Mouse (Mus musculus) lung, postnatal 14 days (tissue): Measurements from ENCODE around the gene Tnpo2.
"Not testable (repeated sequence)": the region's sequence is repeated elsewhere in the genome, so short reads cannot be mapped to it uniquely, and the experiment has no call there.

Experiments used
- DNase-seq: peaks from one replicate; pipeline ENCODE4 v3.0.0; 2021

Tnpo2 gene

DNA sequence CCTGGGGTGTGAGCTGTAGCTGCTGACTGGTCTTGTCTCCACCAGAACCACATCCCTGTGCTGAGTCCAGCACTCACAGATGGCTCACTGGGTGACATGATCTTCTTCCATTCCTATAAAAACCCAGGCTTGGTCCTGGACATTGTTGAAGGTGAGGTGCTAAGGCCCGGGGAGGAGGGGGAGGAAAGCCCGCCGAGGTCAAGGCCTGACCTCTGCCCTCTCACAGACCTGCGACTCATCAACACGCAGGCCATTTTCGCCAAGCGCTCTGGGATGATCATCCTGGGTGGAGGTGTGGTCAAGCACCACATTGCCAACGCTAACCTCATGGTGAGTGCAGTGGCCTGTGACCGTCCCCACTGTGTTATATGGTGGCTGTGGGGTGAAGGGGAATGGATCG is 37.5 kb downstream of the Tnpo2 start:
- no peak for DNase-seq

DNA sequence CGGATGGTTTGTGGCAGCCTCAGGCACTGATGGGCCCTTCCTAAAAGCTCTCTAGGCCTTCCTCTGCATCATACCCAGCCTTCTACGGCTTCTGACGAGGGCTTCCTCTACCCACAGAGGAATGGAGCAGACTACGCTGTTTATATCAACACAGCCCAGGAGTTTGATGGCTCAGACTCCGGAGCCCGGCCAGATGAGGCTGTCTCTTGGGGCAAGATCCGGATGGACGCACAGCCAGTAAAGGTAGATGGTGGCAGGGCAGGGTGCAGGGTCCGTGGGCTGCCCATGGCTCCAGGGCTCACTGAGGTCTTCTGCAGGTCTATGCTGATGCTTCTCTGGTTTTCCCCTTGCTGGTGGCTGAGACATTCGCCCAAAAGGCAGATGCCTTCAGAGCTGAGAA is 37.9 kb downstream of the Tnpo2 start:
- DNase-seq, result no peak

DNA sequence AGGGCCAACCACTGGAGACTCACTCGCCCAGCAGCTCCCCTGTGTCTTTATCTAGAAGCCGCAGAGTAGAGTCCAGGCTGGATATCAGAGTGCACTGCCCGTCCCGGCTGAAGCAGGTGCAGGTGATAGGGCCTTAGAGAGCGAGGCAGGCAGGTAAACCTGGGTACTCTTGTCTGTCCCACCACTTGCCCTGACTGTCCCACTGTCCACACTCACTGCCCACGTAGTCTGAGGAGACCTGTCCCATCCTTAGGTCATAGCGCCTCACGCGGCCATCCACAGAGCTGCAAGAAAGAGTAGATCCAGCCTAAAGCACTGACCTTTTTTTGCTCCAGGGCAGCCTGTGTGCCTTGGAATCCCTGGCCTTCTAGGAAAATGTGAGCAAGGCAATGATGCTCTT is 39.3 kb downstream of the Tnpo2 start:
- DNase-seq, result peak; percentile 66

DNA sequence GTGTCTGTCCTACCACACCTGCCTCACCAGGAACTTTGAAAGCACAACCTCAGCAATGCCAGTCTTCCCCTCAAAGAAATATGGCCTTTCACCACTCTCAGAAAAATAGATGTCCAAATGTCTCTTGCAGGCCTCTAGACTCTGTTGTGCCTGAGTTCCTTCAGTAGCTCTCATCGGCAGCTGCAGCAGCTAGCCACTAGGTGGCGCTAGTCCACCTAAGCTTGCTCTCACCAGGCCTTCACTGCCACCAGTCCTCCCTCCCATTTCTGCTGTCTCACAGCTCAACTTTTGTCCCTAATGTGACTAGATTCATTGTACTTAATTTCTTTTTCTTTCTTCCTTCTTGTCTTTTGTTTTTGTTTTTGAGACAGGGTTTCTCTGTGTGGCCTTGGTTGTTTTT is 40.3 kb downstream of the Tnpo2 start:
- DNase-seq, result peak; percentile 84

DNA sequence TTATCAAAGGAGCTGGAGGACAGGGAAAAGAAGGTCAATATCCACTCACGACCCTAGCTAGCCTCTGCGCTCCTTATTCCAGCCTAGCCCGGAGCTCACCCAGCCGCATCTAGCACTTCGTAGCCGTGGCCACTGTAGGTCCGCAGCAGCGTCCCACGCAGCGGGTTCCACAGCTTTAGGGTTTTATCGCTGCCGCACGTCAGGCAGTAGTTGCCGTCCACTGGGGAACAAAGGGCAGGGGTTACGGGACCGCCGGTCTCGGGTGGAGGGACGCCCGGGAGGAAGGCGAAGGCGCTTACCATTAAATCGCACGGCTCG is 43.5 kb downstream of the Tnpo2 start:
- no peak for DNase-seq

DNA sequence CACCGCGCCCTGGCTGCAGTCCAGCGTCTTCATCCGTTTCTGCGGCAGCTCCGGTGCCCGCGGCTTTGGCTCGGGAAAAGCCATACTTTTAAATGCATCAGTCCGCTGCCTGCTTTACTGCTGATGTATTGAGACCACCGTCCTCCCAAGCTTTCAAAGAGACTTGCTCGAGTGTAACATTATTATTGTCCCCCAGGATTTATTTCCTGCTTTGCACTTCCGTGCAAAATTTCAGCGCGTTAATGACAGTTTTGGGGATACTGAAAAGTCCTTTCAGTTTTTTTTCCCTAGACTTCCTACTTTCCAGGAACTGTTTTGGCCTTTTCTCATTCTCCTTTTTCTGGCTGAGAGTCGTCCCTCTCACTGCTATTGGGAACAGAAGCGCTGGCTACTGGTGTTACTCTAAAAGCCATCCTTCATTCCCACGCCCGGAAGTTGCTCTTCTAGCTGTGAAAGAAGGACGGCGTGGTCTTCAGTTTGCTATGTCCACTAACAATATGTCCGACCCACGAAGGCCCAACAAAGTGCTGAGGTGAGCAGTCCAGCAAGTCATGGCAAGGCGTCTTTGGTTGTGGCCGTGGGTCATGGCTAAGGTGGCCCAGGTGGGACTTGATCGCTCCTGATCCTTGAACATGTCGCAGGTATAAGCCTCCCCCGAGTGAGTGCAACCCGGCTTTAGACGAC is 44.0 kb downstream of the Tnpo2 start, which contains the start of gene Wdr83os:
TSS of gene Wdr83os (plus strand) at position 209 of the 684 bp plus-strand sequence.
- DNase-seq, result peak; percentile 61

DNA sequence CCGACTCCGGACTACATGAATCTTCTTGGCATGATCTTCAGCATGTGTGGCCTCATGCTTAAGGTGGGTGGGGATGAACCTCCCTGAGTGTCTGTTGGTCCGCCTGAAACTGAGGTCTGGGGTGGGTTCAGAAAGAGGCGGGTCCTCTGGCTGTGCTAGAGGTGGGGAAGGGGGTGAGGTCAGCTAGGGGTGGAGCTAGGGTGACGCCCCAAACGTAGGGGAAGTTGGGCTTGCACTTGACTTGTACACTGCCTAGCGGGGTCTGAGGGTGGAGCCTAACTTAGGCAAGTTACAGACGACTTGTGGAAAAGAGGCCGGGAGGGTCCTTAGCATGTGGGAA is 44.5 kb downstream of the Tnpo2 start, which contains the start of gene Wdr83:
TSS of gene Wdr83 (minus strand) at position 91 of the 340 bp plus-strand sequence.
- peak; percentile 44 for DNase-seq

DNA sequence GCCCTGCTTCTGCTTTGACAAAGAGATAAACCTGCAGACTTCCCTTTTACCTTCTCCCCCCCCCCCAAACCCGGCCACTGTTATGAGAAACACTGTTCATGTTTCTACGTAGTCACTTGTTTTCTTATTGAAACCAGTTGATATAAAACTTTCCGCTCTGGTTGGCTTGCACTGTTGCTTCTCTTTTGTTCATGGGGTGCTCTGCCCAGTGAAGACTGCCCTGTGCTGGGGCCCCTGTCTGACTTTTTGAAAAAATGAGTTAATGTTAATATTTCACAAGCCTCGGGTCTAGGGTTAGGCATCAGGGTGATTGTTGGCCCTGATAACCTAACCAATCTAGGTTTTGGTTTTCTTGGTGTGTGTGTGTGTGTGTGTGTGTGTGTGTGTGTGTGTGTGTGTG is 45.5 kb downstream of the Tnpo2 start:
- DNase-seq, result not testable (repeated sequence)

DNA sequence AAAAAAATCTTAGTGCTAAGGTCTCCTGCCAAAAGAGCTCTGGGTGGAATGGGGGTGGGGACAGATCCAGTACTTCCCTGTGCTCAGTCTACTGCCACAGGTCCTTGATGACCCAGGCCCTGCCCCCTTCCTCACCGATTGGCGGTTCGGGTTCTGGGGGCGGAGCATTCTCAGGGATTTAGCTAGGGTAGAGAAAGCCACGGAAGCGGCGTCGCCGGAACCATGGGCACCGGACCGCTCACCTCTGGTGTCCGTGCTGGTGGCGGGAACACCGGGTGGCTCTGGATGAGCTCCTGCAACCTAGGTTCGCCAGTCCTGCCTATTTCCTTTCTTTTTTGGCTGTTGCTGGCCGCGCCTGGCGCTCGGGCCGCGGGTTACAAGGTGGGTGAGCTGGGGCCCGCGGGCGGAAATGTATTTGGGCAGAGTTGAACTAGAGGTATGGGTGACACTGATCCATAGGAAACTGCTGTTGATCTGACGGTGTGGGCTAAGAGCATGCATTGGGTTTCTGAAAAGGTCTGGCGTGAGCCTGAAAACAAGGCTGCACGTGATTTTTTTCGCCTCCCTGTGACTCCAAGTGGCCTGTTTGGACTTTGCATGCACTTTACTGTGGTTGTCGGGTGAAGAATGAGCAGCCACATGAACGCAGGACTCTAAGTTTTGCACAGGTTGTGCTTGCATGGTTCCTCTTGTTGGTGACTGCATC is 46.5 kb downstream of the Tnpo2 start, which contains the start of gene Man2b1:
TSS of gene Man2b1 (plus strand) at position 163 of the 706 bp plus-strand sequence.
- DNase-seq, result peak; percentile 91

DNA sequence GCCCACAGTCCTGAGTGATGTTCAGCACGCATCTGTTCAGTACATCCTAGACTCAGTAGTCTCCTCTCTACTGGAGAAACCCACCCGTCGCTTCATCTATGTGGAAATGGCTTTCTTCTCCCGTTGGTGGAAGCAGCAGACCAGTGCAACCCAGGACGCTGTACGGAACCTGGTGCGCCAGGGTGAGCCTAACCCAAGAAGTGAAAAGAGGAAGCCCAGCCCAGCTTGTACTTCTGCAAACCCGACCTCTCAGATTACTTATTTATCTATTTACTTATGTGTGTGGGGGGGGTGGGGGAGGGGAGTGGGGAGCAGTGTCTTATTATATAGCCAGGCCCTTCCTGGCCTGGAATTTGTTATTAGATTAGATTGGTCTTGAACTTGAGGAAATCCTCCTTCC is 47.9 kb downstream of the Tnpo2 start:
- no peak for DNase-seq

DNA sequence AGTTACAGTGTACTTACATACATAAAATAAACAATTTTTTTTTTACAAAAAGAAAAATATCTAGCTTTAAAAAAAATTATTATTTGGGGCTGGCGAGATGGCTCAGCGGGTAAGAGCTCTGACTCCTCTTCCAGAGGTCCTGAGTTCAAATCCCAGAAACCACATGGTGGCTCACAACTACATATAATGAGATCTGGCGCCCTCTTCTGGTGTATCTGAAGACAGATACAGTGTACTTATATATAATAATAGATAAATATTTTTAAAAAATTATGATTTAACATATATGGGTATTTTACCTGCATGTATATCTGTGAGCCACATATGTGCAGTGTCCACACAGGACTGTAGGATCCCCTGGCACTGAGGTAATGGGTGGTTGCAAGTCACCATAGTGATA is 49.5 kb downstream of the Tnpo2 start:
- DNase-seq, result peak; percentile 17

DNA sequence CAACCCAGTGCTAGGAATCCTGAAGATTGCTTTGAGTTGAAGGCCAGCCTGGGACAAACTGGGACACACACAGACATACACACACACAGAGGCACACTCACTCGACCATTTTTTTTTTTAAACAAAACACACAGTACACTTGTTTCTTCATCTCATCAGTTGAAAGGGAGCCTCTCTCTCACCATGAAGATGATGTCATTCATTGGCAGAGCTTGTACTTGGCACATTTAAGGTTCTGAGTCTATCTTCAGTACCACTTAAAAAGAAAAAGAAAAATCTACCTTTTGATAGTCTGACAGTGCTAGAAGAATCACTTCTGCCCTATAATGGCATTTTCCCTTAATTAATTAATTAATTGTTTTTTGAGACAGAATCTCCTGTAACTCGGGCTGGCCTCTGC is 52.1 kb downstream of the Tnpo2 start:
- no peak for DNase-seq

DNA sequence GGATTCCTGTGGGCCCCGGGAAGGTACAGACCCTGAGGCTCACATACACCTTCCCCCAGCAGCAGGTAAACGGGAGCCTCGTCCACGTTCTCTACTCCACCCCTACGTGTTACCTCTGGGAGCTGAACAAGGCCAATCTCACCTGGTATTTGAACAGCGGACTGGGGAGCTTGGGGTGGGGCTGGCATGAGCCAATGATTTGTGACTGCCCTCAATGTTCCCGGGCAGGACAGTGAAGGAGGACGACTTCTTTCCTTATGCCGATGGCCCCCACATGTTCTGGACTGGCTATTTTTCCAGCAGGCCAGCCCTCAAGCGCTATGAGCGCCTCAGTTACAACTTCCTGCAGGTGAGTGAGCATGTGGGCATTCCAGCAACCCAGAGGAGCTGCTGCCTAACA is 54.1 kb downstream of the Tnpo2 start:
- DNase-seq, result no peak

DNA sequence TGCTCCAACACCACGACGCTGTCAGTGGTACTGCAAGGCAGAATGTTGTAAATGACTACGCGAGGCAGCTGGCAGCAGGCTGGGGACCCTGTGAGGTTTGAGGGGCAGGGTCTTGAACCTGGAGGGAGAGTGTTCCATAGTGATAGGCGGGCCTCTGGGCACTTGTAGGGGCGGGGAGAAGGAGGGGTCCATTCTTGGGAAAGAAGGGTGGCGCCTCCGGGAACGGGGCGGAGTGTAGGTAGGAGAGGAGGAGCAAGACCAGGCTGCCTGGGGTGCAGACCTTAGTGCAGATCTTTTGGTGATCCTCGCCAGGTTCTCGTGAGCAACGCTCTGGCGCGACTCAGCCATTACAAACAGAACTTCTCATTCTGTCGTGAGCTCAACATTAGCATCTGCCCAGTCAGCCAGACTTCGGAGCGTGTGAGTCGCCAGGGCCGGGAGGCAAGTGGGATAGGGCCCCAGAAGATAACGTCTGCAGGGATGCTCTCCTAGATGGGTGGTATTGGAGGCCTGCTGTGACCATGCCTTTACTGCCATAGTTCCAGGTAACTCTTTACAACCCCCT is 54.9 kb downstream of the Tnpo2 start:
- DNase-seq, result no peak

DNA sequence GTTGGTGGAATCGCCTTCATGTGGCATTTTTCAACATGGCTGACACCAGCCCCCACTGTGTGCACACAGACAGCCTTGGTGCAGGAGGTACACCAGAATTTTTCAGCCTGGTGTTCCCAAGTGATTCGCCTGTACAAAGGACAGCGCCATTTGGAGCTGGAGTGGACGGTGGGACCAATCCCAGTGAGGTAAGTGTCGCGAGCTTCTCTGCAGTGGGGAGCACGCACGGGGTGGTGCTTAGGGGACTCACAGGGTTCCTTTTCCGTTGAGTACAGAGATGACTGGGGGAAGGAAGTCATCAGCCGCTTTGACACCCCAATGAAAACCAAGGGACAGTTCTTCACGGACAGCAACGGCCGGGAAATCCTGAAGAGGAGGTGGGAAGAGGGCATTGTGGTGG is 58.3 kb downstream of the Tnpo2 start:
- DNase-seq, result no peak

DNA sequence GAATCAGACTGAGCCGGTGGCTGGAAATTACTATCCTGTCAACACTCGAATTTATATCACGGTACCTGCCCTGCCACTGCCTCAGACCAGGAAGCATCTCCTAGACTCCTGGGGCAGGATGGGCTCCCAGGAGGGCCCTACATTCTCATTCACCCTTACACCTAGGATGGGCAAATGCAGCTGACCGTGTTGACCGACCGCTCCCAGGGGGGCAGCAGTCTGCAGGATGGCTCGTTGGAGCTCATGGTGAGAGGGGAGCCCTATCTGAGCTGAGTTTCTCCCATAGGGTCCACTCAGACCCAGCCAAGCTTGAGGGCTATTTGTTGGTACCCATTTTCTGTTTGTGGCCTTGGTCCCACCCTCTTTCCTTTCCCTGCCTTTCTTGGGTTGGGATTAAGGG is 58.9 kb downstream of the Tnpo2 start:
- no peak for DNase-seq

DNA sequence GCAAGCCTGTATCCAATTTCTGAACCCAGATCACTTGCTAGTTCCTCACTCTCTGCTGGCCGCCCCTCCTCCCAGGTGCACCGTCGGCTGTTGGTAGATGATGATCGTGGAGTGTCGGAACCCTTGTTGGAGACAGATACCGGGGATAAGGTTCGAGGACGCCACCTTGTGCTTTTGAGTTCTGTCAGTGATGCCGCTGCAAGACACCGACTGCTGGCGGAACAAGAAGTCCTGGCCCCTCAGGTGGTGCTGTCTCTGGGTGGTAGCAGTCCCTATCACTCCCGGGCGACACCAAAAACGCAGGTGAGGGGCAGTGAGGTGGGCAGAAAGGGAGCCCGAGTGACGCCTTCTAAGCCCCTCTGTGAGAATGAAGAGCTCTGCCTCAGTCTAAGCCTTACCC is 59.5 kb downstream of the Tnpo2 start:
- DNase-seq, result no peak

DNA sequence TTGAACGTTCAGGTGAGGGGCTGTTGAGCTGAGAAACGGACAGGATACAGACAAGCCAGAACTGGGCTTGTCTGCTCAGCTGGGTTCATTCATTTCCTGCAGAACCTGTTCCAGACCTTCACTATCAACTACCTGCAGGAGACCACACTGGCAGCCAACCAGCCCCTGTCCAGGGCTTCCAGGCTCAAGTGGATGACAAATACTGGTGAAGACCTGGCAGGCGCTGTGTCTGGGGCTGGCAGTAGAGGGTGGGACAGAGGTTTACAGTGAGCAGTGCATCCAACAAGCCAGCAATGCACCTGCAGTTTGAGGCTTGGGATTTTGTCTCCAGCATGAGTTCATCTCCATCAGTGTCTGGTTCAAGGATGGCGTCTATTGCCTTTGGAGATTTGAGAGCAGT is 60.1 kb downstream of the Tnpo2 start:
- DNase-seq, result no peak

DNA sequence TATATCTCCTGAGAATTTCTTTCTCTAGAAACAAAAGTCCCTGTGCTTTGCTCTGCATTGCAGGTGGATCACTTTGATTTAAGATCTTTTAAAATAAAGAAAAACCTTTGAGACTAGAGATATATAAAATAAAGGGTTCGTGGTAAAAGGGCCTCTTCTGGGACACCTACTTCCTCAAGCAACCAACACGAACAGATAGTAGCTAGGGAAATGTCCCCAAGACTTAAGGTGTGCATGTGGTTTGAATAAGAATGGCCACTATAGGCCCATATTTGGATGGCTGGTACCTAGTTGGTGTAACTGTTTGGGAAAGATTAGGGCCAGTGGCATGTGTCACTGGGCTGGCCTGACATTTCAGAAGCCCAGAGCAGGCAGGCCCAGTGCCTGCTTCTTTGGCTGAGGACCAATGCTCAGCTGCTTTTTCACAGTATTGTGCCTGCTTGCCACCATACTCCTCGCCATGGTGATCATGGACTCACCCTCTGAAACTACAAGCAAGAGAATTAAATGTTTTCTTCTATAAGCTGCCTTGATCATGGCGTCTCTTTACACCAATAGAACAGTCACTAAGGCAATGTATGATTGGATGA is 63.5 kb downstream of the Tnpo2 start:
- DNase-seq, result no peak
